Mouse (Mus musculus) heart, postnatal 0 days (tissue): Measurements from ENCODE around the gene Phospho2.

Experiments used
- CTCF ChIP-seq: IDR thresholded peaks from 2 replicates; pipeline ENCODE4 v1.5.1; 2016; ENCODE audit warnings: antibody characterized with exemption, control low read depth, low read depth
- EP300 ChIP-seq: IDR thresholded peaks from 2 replicates; pipeline ENCODE4 v1.6.1; 2016; ENCODE audit warnings: antibody characterized with exemption, low read depth

DNA sequence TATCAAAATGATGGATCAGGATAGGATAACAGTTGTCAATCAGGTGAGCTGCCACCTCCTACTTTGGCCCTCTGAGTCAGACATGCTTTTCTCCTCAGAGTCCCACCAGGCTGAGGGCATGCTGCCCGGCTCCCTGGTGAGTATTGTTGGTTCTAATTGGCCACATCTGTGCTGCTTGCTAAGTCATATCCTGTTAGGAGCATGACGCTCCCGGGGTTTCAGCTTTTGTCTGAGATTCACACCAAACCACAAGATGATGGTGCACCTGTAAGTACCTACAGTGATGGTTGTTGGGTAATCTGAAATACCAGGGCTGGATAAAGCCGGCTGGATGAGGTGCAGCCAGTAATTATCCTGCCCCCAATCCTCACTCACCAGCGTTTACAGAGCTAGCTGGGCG lies 50.8 kb downstream of the Phospho2 start:
- TF ChIP-seq CTCF (no peak), EP300 (no peak)
